Mouse (Mus musculus) neutrophil, adult 5-6 weeks (primary cell): ENCODE data around the gene Sox1. TPM values are rescaled to one million over a fixed set of nuclear protein-coding genes. Genes with fewer than 3 reads are reported as not detected.

Source experiments
- ATAC-seq: fragments of 151-379, 151-347 bp; 2 replicates; pipeline ENCODE4 v1.8.0; 2017; ENCODE audit warnings: mild to moderate bottlenecking, moderate TSS enrichment; ENCODE audit not compliant: insufficient number of reproducible peaks, poor library complexity, low FRiP score, severe bottlenecking; ENCODE audit errors: extremely low read depth
- total RNA-seq: library from RNA; stranded (forward); fragments of 200-1000 nt; gene quantifications from 2 replicates; pipeline ENCODE4 v1.2.3, GENCODE M21; 2017

The Sox1 gene
- total RNA-seq, 1 experiment from 2014 or later, result not detected

DNA sequence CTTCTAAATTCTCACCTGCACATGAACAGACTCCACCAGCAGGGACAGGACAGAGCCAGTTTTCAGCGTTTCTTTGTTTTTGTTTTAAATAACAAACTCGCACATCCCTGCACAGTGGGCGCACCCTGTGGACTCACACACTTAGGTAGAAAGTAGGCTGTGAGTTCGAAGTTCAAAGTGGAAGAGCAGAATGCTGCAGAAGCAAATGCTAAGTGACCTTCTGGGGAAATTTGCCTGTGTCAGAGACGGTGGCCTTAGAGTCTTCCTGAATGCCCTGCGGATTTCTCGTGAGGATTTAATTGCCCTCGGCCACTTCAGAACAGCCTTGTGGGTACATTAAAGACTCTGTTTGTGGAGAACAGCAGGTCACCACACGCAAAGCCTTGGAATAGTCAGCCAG lies 7.6 kb downstream of the Sox1 start:
- no peak for ATAC-seq

DNA sequence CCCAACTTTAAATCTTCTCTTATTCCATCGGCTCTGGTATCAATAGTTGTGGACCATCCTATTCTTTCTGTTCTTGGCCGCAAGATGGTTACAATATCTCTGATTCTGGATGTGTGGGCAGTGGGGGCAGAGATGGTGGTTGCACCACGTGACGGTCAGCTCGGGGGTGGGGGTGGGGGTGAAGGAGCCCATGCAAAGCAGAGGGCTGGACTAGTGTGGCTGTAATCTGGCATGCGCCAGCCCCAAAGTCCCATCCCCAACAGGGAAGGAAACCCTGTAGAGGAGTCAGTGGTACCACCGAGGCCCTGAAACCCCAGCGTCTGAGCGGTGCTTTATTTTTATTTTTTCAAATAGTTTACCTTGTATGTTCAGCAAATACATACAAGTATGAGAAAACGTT lies 12.9 kb downstream of the Sox1 start:
- no peak for ATAC-seq

GRCm38 (mm10) chr8:12409976-12410375 lies 14.9 kb downstream of the Sox1 start:
- no peak for ATAC-seq

GRCm38 (mm10) chr8:12417056-12417455 lies 22.0 kb downstream of the Sox1 start:
- ATAC-seq, result no peak

DNA sequence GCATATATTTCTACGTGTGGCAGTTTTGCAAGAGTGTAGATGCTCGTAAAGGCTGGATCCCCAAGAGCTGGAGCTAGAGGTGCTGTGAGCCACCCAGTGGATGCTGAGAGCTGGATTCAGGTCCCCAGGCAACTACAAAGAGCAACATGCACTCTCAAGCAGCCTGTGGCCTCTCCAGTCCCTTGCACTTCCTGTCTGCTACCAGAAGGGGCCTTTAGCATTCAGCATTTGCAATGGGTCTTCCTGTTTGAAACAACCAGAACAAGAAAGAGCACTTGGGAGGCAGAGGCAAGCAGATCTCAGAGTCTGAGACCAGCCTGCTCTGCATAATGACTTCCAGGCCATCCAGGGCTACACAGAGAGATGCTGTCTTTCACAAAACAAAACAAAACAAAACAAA lies 25.4 kb downstream of the Sox1 start:
- no peak for ATAC-seq

- no peak for ATAC-seq
Measured at GRCm38 (mm10) chr8:12425906-12426305, 30.8 kb downstream of the Sox1 start.

DNA sequence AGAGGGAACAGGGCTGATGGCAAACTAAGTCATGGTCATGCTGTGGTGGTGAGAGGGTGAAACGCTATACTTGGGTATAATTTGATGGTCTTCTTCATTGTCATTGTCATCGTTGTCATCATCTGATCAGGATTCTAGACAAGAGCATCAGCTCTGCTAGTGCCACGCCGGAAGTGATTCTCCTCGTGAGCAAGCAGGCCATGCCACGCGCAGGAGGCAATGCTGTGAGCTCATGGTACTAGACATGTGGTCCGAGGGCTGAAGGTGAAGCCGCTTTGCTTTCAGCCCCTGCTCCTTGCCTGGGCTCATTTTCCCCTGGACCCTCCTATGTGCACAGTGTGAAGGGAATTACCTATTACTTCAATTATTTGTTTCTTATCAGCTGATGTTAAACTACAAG lies 32.3 kb downstream of the Sox1 start:
- ATAC-seq, result no peak

DNA sequence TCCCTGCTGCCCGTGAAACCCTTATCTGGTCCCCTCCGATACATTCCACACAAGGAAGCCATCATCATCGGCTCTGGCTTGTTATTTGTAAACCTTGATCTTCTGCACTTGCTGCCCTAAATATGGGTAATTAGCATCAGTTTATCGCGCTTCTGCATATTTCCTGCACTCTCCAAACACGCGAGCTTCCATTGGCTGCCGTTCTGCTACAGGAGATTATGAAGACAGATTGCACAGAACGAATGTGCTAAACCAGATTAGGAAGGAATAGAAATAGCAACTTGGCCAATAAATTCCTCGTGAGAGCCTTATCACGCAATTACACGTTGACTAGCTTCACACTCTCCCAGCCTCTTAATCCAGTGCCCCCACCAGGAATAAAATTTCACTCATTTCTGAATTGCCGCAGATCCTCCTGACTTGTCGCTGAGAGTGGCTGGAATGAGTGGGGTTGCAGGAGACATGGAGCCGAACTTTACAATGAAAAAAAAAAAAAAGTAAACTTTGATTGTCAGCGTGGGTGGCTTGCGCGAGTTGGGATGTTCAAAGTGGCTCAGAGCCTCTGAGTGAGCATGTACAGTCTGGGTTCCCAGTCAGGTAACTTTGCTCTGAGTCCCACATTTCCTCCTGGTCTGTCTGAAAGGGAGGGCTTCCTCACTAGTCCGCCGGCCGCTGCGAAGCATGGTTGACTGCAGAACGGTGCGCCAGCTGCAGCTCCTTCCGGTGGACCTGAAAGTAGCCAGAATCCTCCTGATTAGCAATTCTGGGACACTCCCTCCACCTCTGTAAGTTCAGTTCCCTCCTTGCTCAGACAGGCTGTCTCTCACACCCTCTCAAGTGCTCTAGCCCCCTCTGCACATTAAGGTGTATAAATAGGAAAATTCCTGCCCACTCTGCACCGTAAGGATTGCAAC lies 33.0 kb downstream of the Sox1 start:
- ATAC-seq, result no peak

GRCm38 (mm10) chr8:12428931-12429330 lies 33.8 kb downstream of the Sox1 start:
- no peak for ATAC-seq

GRCm38 (mm10) chr8:12429601-12430172 lies 34.6 kb downstream of the Sox1 start:
- no peak for ATAC-seq

DNA sequence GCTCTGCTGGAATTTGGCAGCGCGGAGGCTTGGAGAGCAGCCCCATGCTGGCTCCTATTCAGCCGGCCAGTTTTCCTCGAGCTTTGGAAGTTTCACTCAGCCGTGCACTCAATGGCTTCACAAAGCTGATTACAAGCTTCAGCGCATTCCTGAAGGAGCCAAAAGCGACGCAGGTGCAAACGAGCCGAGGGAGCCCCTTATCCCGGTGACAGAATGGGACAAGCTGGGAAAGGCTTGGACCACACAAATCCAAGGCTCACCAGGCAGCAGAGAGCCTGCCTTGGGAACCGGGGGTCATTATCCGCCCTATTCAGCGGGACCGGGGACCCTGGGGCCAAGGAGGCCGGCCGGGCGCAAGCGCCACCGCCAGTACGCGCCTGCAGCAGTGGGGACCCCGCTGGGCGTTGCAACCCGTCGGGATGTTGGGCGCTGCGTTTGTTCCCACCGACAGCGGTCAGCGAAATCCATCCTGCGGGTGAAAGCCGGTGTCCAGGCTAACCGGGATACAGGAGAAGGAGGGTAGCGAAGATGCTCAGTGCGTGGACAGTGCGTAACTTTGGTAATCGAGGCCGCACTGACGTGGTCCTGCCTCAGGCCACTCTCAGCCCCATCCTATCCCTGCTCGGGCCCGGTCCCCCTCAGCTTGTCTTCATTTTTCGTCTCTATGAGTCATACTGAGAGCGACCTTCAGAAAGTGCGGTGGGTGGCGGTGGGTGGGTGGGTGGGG lies 35.2 kb downstream of the Sox1 start:
- ATAC-seq, result no peak

GRCm38 (mm10) chr8:12430900-12431737 lies 36.0 kb downstream of the Sox1 start:
- no peak for ATAC-seq

GRCm38 (mm10) chr8:12431738-12432055 lies 36.6 kb downstream of the Sox1 start:
- ATAC-seq, result no peak

GRCm38 (mm10) chr8:12432546-12432945 lies 37.5 kb downstream of the Sox1 start:
- ATAC-seq, result no peak

DNA sequence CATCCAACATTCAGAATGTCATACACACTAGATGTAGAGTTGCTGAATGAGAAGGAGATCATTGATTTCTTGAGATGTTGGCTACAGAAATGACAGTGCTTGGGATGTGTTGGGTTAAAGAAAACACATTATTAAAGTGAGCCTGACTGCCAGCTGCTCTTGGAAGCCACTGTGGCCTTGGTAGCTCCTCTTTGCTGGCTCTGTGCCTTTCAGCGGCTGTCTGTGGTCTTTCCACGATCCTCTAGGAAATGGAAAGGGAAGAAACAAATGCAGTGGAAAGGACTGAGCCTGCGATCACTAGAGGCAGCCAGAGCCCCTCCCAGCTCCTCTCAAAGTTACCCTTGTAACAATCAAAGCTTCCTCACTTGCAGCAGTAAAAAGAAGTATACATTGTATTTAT lies 39.7 kb downstream of the Sox1 start:
- ATAC-seq, result no peak

DNA sequence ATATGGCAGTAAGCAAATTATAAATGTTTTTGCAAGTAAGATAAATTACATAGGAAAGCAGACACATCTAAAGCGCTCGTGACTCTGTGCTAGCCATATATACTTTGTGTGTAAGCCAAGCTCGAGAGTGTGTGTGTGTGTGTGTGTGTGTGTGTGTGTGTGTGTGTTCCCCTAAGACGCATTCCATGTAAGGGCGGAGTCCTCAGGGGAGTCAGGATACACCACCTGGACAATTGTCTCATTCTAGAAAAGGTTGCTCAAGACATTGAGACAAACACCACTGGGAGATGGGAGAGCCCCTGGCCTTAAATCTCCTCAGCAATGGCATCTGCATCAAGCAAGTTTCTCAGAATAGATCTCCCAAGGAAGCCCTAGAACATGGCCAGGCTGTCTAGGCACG lies 42.9 kb downstream of the Sox1 start:
- no peak for ATAC-seq

DNA sequence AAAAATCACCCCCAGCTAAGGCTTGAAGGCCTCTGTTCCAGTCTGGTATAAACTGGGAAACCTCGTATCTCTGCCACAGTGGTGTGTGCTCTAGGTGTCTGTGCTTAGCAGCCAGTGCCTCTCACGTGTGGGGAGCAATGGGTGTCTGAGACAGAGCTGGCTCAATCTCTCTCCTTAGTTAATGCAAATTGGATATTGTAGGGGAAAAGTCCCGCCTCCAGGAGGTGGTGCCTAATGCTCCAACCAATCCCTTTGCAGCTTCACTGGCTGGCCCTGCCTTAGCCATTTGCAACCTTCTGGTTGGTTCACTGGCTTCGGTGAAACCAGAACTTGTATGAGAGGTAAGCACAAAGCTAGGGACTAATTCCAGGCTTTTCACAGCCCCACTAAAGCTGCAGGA lies 43.9 kb downstream of the Sox1 start:
- ATAC-seq, result no peak

- ATAC-seq, result no peak
Measured at GRCm38 (mm10) chr8:12439846-12440245, 44.8 kb downstream of the Sox1 start.

- ATAC-seq, result no peak
Measured at GRCm38 (mm10) chr8:12440997-12441396, 45.9 kb downstream of the Sox1 start.
